Comparison of ENCODE assay signal across 8 mouse cellular contexts in genomic region chr15:99028874-99029458, GRCm38 (mm10). TPM values are rescaled to one million over a fixed set of nuclear protein-coding genes. Genes with fewer than 3 reads are reported as not detected.
DNase-seq lines count a peak whose midpoint lies in the region; ATAC-seq and TF ChIP-seq lines count a peak whose summit lies in the region.

No protein-coding gene starts in this region.

- no peaks in the 10 kb centered on the region for H3K27me3 ChIP-seq in kidney, adult 2 months (replicated peaks; ENCODE audit: control insufficient read depth, insufficient read depth, low read length)
- H3K27me3 ChIP-seq in hindbrain, embryonic 15.5 days, result peaks cover 21% of the 10 kb centered on the region; the same call in 1 of the 2 replicates
- peaks cover 4% of the 10 kb centered on the region; the same call in 1 of the 2 replicates for H3K27me3 ChIP-seq in midbrain, embryonic 14.5 days (ENCODE audit: control insufficient read depth, insufficient read depth, low read length)

- H3K27ac ChIP-seq in kidney, adult 2 months (ENCODE audit: insufficient read depth, low read depth, low read length), result peak overlapping the region; percentile 89
- no peak overlapping the region for H3K27ac ChIP-seq in hindbrain, embryonic 15.5 days (replicated peaks)
- no peak overlapping the region for H3K27ac ChIP-seq in midbrain, embryonic 14.5 days (replicated peaks; ENCODE audit: low read depth, low read length)

- WGBS in kidney, adult 2 months, result 6% methylated on average over 10 of the region's 10 CpGs
- WGBS in hindbrain, embryonic 15.5 days, result 7% methylated on average over 10 of the region's 10 CpGs
- WGBS in midbrain, embryonic 14.5 days, result 13% methylated on average over 10 of the region's 10 CpGs

- no peak for ATAC-seq in hindbrain, embryonic 15.5 days (ENCODE audit: low FRiP score, low read depth)
- ATAC-seq in midbrain, embryonic 14.5 days (ENCODE audit: low FRiP score, low TSS enrichment), result no peak
- no peak for ATAC-seq in megakaryocyte-erythroid progenitor cell, adult 5-6 weeks (replicated peaks; ENCODE audit: low FRiP score, low TSS enrichment, poor library complexity, severe bottlenecking)

- peak overlapping the region; percentile 73 for H3K4me3 ChIP-seq in kidney, adult 2 months (ENCODE audit: insufficient read depth, low read depth, low read length)
- peak overlapping the region; percentile 42 for H3K4me3 ChIP-seq in hindbrain, embryonic 15.5 days
- peak overlapping the region; percentile 33; the same call in 1 of the 2 replicates for H3K4me3 ChIP-seq in midbrain, embryonic 14.5 days (replicated peaks; ENCODE audit: low read depth, low read length)

- no peak for TF ChIP-seq CTCF in kidney, adult 2 months (conservative IDR thresholded peaks at IDR 0.05; ENCODE audit: insufficient read depth, insufficient read length, low read depth, low read length)
- no peak for TF ChIP-seq CTCF in brain, embryonic 14.5 days (IDR thresholded peaks at IDR 0.05; ENCODE audit: borderline replicate concordance, extremely low read depth, insufficient read depth, insufficient read length)

- H3K9me3 ChIP-seq in hindbrain, embryonic 15.5 days, result no peaks in the 10 kb centered on the region
- H3K9me3 ChIP-seq in midbrain, embryonic 14.5 days (ENCODE audit: control insufficient read depth, low read length), result no peaks in the 10 kb centered on the region

- peaks cover 24% of the 10 kb centered on the region; the same call in 1 of the 2 replicates for H3K4me1 ChIP-seq in kidney, adult 2 months (ENCODE audit: control insufficient read depth, insufficient read depth, low read length)
- peaks cover 14% of the 10 kb centered on the region for H3K4me1 ChIP-seq in hindbrain, embryonic 15.5 days (replicated peaks)
- peaks cover 16% of the 10 kb centered on the region for H3K4me1 ChIP-seq in midbrain, embryonic 14.5 days (ENCODE audit: control insufficient read depth, insufficient read depth, low read length)

- no peaks in the 10 kb centered on the region for H3K36me3 ChIP-seq in kidney, adult 2 months (ENCODE audit: control insufficient read depth, insufficient read depth, low read length)
- H3K36me3 ChIP-seq in hindbrain, embryonic 15.5 days, result no peaks in the 10 kb centered on the region
- H3K36me3 ChIP-seq in midbrain, embryonic 14.5 days (ENCODE audit: control insufficient read depth, insufficient read depth, low read length), result no peaks in the 10 kb centered on the region

- TF ChIP-seq POLR2A in kidney, adult 2 months (IDR thresholded peaks at IDR 0.05; ENCODE audit: low read depth, low read length), result no peak
- TF ChIP-seq POLR2A in brain, embryonic 14.5 days (IDR thresholded peaks at IDR 0.05; ENCODE audit: borderline replicate concordance, extremely low read depth, insufficient read depth, insufficient read length, poor library complexity, severe bottlenecking), result no peak

- peak overlapping the region; percentile 29; the same call in 1 of the 2 replicates for H3K9ac ChIP-seq in hindbrain, embryonic 15.5 days
- no peak overlapping the region for H3K9ac ChIP-seq in midbrain, embryonic 14.5 days (replicated peaks; ENCODE audit: low read length)

- DNase-seq in kidney, adult 2 months, result no peak
- no peak for DNase-seq in kidney, postnatal 14 days
- peak; percentile 40 for DNase-seq in brain, embryonic 14.5 days (ENCODE audit: low read depth)
- peak; percentile 33 for DNase-seq in midbrain, embryonic 14.5 days
- no peak for DNase-seq in right cerebral cortex, postnatal 14 days
- no peak for DNase-seq in adrenal gland, postnatal 14 days

- H3K4me2 ChIP-seq in hindbrain, embryonic 15.5 days, result peak overlapping the region; percentile 68
- peak overlapping the region; percentile 59 for H3K4me2 ChIP-seq in midbrain, embryonic 14.5 days (ENCODE audit: low read length)

RNA-seq across cellular contexts. Expression of gene Tuba1c, which starts 0.7 kb away (rescaled TPM):
- 128 and 146 TPM in 2 replicates for polyA plus RNA-seq in kidney, adult 2 months (2012; rRNA removed)
- polyA plus RNA-seq in brain, embryonic 14.5 days (2012; rRNA removed), result 62.6 and 100 TPM in 2 replicates
- 22.5 and 25.3 TPM in 2 replicates for polyA plus RNA-seq in hindbrain, embryonic 15.5 days (2015; fragmentation: Nextera tagmentation; extraction: Ambion mirVana)
- polyA plus RNA-seq in midbrain, embryonic 14.5 days (2014; fragmentation: Nextera tagmentation; extraction: Ambion mirVana), result 13.5 and 24.8 TPM in 2 replicates
- 85.6 and 109 TPM in 2 replicates for total RNA-seq in megakaryocyte-erythroid progenitor cell, adult 5-6 weeks (2014; fragmentation: Nextera tagmentation)
- total RNA-seq in megakaryocyte-erythroid progenitor cell, adult 5-6 weeks (2017), result 34.5 and 41.4 TPM in 2 replicates
- total RNA-seq in adrenal gland, postnatal 14 days (2021), result 200 and 223 TPM in 2 replicates

RNA-seq across cellular contexts. Expression of gene Prph, which starts 26.0 kb away (rescaled TPM):
- polyA plus RNA-seq in kidney, adult 2 months (2012; rRNA removed), result 1.7 and 3.2 TPM in 2 replicates
- polyA plus RNA-seq in brain, embryonic 14.5 days (2012; rRNA removed), result 14.0 and 47.0 TPM in 2 replicates
- polyA plus RNA-seq in hindbrain, embryonic 15.5 days (2015; fragmentation: Nextera tagmentation; extraction: Ambion mirVana), result 57.5 and 89.3 TPM in 2 replicates
- polyA plus RNA-seq in midbrain, embryonic 14.5 days (2014; fragmentation: Nextera tagmentation; extraction: Ambion mirVana), result 11.7 and 15.5 TPM in 2 replicates
- not detected in 2 replicates for total RNA-seq in megakaryocyte-erythroid progenitor cell, adult 5-6 weeks (2014; fragmentation: Nextera tagmentation)
- total RNA-seq in megakaryocyte-erythroid progenitor cell, adult 5-6 weeks (2017), result not detected in 2 replicates
- total RNA-seq in adrenal gland, postnatal 14 days (2021), result 6.5 and 25.2 TPM in 2 replicates

RNA-seq across cellular contexts. Expression of gene Troap, which starts 45.4 kb away (rescaled TPM):
- polyA plus RNA-seq in kidney, adult 2 months (2012; rRNA removed), result 0.29 and 0.33 TPM in 2 replicates
- polyA plus RNA-seq in brain, embryonic 14.5 days (2012; rRNA removed), result 12.1 and 27.9 TPM in 2 replicates
- polyA plus RNA-seq in hindbrain, embryonic 15.5 days (2015; fragmentation: Nextera tagmentation; extraction: Ambion mirVana), result 8.5 and 10.1 TPM in 2 replicates
- 3.9 and 4.9 TPM in 2 replicates for polyA plus RNA-seq in midbrain, embryonic 14.5 days (2014; fragmentation: Nextera tagmentation; extraction: Ambion mirVana)
- total RNA-seq in megakaryocyte-erythroid progenitor cell, adult 5-6 weeks (2014; fragmentation: Nextera tagmentation), result 25.0 and 40.8 TPM in 2 replicates
- total RNA-seq in megakaryocyte-erythroid progenitor cell, adult 5-6 weeks (2017), result 6.6 and 37.9 TPM in 2 replicates
- total RNA-seq in adrenal gland, postnatal 14 days (2021), result 6.3 and 6.9 TPM in 2 replicates

RNA-seq across cellular contexts. Expression of gene C1ql4, which starts 58.7 kb away (rescaled TPM):
- polyA plus RNA-seq in kidney, adult 2 months (2012; rRNA removed), result 0.44 and 0.61 TPM in 2 replicates
- 7.0 and 15.6 TPM in 2 replicates for polyA plus RNA-seq in brain, embryonic 14.5 days (2012; rRNA removed)
- 6.4 and 7.8 TPM in 2 replicates for polyA plus RNA-seq in hindbrain, embryonic 15.5 days (2015; fragmentation: Nextera tagmentation; extraction: Ambion mirVana)
- 13.2 and 13.7 TPM in 2 replicates for polyA plus RNA-seq in midbrain, embryonic 14.5 days (2014; fragmentation: Nextera tagmentation; extraction: Ambion mirVana)
- total RNA-seq in megakaryocyte-erythroid progenitor cell, adult 5-6 weeks (2014; fragmentation: Nextera tagmentation), result not detected in 2 replicates
- total RNA-seq in megakaryocyte-erythroid progenitor cell, adult 5-6 weeks (2017), result not detected in 2 replicates
- not detected in 2 replicates for total RNA-seq in adrenal gland, postnatal 14 days (2021)

Comparison
In these comparisons a context has a peak if more than half of its experiments do, and no peak if none do; other contexts are left out.
1. DNase-seq: peak in brain, embryonic 14.5 days (single experiment) and midbrain, embryonic 14.5 days (single experiment); none in kidney, adult 2 months (single experiment), kidney, postnatal 14 days (single experiment), right cerebral cortex, postnatal 14 days (single experiment) and adrenal gland, postnatal 14 days (single experiment).
2. Peak in every context shown above with its lines, with median percentiles within 50 percentile points of each other: H3K4me3 ChIP-seq.